Mouse (Mus musculus): Measurements from ENCODE around the gene Gldc.

Gldc gene

GRCm38 (mm10) chr19:30157031-30157687 lies 18.1 kb downstream of the Gldc start:
- DNase-seq (ENCODE audit: low spot score): peak; percentile 70

DNA sequence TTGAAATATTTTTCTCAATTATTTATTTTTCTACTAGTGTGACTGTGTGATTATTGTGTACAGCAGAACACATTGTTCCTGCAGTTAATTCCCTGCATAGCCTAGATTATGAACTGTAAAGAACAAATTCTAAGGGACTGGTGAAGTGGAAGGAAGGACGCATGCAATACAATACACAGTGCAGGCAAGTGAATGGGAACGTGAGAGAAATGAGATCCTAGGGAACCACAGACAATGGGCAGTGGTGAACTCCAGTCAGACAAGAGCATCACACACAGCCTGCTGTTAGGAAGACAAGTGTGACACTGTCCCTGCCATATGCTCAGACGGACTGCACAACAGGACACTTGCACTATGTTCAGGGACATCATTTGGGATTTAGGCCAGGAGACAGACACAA lies 21.5 kb downstream of the Gldc start:
- DNase-seq (ENCODE audit: low spot score): peak; percentile 68

DNA sequence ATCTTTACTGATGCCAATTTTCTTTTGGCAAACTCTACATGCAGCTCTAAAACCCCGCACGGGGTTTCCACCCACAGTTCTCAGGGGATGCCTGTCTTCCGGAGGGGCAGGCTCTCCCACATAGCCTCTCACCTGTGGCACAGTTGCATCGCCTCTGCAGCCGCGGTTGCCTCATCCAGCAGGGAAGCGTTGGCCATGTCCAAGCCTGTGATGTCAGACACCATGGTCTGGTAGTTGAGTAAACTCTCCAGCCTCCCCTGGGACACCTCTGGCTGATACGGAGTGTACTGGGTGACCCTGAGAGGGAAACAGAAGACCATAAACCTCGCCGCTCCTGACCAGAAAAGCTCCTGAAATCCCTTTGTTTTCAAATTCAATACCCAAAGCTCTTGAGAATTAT lies 23.9 kb downstream of the Gldc start:
- DNase-seq (ENCODE audit: low spot score): no peak

DNA sequence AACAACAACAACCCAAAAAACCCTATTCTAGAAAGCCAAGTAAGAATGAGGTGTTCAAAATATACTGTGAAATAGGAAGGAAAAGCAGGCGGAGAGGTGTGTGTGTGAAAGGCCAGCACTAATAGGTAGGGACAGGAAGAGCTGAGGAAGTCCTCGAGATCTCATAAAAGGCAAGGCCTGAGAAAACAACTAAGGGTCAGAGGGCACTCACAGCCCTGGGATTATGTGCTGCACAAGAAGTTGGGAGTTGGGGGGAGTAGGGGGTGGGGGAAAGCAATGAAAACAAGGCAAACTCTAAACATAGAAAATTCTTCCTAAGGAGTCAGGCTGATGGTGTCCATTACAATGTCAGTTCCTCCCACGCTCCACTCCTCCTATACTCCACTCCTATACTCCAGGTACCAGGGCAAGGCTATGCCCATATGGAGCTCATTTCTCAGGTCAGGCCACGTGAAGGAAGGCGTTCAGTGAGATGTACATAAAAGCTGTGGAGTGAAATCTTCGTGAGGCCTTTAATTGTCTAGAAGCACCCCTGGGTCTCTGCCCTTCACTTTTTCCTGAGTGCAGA lies 25.9 kb downstream of the Gldc start:
- DNase-seq (ENCODE audit: low spot score): no peak

DNA sequence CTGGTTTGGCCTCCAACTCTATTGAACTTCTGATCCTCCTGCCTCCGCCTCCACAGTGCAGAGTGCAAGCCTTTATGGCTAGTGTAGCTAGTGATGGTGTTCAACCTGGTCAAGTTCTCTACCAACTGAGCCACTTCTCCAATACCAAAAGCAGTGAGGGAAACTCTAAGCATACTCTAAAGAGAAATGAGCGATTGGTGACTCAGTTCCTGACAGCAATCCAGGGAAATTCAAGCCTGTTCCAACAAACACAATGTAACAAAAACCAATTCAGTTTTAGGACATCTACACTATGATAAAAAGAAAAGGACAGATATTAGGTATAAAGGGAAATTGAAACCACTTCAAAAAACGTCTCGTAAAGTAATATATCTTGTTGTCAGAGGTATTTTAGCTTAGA lies 27.9 kb downstream of the Gldc start:
- DNase-seq (ENCODE audit: low spot score): no peak

DNA sequence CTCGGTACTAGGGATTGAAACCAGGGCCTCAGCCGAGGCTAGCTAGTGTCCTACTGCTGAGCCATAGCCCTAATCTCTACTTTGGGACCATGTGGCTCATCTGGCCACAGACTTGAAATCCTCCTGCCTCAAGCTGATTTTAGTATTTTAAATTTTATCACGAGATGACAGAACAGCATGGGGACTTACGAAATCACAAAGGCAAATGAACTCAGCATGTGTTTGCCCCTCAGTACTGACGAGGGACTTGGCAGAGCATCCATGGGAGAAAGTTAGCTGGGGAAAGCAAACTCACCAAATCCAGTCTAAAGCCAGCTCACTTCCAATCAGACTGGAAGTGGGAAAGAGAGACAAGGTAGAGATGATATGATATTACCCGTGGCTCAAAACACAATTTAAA lies 28.5 kb downstream of the Gldc start:
- no peak for DNase-seq (ENCODE audit: low spot score)

DNA sequence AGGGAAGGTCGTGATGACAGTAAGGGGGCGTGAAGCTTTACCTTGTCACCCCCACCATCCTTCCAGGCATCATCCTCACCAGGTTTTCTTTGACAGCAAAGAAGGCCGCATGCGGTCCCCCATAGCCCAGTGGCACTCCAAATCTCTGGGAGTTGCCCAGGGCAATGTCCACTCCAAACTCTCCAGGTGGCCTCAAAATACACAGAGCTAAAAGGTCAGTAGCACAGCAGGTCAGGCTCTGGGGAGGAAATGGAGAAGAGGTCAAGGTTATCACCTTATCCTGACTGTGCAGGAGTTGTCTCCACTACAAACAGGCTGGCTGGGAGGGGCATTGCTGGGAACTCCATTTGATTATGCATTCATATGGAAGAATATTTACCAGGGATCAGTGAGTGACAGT lies 30.1 kb downstream of the Gldc start:
- no peak for DNase-seq (ENCODE audit: low spot score)

- no peak for DNase-seq (ENCODE audit: low spot score)
Observed at GRCm38 (mm10) chr19:30136308-30136707, 38.9 kb downstream of the Gldc start.

DNA sequence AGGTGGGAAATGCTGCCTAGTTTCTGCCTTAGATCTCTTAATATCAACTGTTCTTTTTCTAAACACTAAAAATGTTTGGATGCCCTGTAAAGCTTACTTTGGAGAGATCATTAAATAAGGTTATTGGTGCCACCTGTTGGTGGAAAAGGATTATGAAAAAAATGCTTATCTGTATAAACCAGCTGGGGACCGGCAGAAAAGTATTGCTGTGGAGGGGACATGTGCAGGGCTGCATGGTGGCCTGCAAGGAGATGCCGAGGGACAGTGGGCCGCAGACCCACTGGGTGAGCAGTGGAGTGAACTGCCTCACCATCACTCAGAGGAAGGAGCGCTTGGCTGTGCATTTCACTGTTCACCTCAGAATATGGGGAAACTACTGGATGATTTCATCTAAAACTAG lies 47.1 kb downstream of the Gldc start:
- peak; percentile 59 for DNase-seq (ENCODE audit: low spot score)

DNA sequence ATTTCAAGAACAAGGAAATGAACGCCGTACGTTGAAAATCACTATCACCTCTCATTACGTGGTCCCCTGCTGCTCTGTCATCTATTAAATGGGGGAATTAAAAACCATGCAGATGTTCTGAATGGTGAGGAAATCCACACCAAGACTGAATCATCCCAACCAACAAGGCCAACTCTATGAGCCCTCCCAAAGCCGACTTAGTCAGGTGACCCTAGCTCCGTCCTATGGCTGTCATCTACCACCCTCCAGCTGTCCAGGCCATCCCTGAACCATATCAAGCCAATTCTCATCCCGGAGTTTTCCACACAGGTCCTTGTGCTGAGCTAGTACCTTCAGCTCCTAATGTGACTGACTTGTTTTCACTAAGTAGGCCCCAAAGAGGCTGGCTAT lies 49.6 kb downstream of the Gldc start:
- no peak for DNase-seq (ENCODE audit: low spot score)

DNA sequence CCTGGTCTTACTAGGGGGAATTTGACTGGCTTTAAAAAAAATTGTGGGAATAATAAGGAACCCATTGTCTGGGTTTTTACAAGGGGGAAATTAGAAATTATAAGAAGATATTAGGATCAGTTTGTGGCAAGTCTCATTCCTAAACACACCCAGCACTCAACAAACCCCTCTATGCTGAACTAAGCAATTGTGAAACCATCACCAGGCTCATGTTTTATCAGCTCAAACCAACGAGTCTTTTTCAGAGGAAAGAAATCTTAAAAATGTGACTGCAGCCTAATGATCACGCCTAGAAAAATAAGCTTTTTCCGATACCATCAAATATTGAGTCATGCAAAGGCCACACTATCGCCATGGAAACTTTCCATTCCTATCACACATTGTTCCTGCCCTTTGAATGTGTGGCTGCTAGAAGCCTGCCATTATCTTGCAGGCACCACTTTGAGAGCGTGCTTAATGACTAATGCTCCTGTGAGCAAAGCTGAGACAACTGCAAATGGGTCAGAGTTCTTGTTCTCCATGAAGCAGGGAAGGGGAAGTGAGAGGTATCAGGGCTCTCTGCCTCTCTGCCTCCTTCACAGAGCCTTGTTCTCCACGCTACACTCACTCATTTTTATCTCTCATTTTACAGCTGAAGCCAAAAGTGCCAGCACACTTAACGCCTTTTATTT lies 50.1 kb downstream of the Gldc start:
- peak; percentile 12 for DNase-seq (ENCODE audit: low spot score)

DNA sequence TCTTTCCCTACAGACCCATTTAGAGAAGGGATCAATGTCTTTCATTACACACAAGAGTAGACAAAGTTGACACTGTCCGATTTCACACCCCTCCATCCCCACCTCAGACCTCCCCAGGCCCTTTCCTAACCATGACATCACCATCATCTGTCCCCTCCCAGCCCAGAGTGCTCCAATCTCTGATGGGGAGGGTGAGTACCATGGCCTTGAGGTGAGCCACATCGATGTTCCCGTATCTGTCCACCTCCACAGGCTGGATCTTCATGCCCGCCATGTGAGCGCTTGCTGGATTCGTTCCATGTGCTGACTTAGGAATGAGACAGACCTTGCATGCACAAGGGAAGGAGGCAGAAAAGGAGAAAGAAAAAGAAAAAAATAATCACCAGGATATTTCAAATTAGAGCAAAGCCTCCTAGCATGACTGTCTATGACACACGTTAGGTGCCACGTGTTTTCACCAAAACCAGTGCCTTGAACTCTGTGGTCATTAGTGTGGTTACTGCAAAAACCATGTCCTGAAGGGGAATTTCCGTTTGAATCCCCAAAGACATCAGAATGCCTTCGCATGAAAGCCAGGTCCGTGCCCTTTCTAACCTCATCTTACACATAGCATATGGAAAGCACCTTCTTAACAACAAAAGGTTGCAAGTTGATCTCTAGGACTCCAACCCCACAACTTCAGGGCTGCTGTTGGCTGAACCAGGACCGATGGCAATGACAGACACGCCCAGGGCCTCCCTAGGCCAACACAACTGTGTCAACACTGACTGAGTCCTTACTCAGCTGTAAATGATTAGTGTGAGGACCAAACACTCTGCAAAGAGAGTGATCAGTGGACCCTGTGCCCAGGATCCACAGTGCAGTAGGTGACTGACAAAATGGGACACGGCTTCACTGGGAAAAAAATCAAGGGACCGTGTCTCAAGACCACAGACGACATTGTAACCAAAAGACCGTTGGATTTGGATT lies 56.6 kb downstream of the Gldc start:
- peak; percentile 36 for DNase-seq (ENCODE audit: low spot score)

DNA sequence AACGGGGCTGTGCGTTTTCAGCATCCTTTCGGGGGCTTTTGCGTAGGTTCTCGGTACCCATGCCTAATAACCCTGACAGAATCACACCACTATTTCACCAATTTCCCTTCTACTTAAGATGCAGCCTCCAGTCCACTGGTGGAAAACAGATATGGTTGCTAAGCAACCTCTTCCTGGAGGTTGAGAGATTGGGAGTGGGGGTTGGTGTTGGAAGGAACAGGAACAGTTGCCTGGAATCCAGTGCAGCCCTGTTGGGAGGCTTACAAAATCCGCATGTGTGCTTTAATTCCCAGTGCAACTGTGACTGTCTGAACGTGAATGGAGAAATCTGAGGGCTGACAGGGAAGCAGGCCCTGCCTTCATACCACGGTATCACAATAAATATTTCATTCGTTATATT lies 57.5 kb downstream of the Gldc start:
- peak; percentile 57 for DNase-seq (ENCODE audit: low spot score)

GRCm38 (mm10) chr19:30117241-30117640 lies 58.0 kb downstream of the Gldc start:
- no peak for DNase-seq (ENCODE audit: low spot score)

DNA sequence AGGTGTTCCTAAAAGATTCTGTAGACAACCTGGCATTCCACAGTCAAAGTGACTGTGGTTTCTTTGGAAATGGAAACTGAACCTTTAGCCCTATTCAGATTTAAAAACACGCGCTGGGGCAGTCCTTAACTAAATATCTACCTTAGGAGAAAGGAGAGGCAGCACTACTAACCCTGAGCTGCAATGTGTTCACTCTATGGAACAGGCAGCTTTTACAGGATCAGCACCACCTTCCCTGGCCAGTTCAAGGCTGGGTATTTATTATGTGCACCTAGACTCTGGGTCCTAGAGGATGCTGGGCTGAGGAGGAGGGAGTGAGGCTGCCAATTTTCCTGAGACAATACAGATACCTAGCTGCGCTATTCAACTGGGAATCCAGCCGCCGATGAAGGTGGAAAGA lies 59.6 kb downstream of the Gldc start:
- no peak for DNase-seq (ENCODE audit: low spot score)

GRCm38 (mm10) chr19:30114919-30115441 lies 60.2 kb downstream of the Gldc start:
- DNase-seq (ENCODE audit: low spot score): peak; percentile 63

DNA sequence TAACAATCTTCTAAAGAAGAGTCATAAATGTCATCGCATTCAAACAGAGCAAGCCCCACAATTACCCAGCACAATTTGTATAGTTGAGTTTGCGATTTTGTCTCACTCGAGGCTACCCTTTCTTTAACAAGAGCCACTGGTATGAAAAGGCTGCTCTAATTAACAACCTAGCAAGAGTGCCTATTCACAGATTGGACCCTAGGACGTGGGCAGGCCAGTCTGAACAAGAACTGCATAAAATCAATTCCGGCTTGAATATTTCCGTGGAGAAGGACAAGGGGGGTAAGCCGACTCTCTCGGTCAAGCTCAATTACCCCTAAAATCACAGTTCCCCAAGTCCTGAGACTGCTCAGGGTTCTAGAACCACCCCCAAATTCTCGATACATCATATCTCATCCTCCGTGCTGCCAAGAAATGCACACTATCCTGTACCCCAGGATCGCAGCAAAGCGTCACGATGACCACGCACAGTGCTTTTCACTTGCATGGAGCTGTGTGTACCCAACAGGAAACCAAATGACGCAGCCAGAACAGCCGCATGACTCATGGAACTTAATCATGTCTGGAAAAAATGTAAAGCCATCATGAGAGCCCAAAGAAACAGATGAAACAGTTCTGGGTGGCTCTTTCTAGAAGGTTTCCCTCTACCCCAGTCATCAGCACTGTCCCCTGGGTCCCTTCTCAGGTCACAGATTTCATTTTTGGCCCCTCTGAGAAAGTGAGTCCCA lies 62.1 kb downstream of the Gldc start:
- DNase-seq (ENCODE audit: low spot score): no peak

DNA sequence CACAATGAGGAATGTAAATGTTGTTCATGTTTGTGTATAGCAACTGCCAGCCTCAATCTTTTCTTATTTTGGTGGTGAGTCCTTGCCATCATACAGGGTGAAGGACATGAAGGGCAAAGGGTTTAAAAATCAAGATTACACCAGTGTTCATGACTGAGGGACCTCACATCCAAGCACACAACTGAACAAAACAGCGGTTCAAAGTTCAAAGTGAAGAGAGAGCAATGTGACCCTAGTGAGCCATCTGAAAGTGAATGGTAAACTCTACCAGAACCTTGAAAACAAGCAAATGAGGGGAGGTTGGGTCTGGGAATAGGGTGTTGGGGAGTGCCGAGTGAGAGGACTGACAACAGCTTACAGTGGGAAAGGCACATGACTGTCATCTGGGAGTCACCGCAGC lies 63.8 kb downstream of the Gldc start:
- no peak for DNase-seq (ENCODE audit: low spot score)

DNA sequence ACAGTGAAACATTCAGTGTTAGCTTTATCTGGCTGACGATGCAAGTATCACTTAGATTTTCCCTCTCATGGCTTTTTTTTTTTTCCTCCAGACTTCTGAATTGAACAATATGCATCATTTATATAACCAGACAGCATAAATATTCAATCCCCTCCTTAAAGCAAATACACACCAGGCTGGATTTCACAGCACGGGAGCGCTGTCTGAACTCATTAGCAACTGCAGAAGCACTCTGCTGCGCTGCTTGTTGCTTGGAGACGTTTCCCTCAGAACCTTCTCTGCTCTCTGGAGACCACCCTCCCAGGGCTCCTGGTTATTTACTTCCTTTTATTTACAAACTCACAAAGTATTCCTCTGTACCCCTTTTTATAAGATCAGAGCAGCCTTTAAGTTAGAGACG lies 66.1 kb downstream of the Gldc start:
- DNase-seq (ENCODE audit: low spot score): no peak

DNA sequence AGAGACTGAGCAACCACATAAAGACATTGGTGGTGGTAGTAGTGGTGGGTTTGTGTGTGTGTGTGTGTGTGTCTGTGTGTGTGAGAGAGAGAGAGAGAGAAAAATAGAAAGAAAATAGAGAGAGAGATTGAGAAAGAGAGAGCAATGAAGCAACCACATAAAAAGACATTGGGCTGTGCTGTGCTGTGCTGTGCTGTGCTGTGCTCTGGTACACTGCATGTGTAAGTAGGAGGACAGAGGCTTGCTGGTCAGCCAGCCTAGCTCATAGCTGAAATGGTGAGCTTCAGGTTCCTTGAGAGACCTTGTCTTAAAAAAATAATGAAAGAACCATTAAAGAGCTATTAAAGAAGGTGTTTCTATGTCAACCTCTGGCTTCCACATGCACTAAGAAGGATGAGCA lies 66.6 kb downstream of the Gldc start:
- DNase-seq (ENCODE audit: low spot score): no peak

DNA sequence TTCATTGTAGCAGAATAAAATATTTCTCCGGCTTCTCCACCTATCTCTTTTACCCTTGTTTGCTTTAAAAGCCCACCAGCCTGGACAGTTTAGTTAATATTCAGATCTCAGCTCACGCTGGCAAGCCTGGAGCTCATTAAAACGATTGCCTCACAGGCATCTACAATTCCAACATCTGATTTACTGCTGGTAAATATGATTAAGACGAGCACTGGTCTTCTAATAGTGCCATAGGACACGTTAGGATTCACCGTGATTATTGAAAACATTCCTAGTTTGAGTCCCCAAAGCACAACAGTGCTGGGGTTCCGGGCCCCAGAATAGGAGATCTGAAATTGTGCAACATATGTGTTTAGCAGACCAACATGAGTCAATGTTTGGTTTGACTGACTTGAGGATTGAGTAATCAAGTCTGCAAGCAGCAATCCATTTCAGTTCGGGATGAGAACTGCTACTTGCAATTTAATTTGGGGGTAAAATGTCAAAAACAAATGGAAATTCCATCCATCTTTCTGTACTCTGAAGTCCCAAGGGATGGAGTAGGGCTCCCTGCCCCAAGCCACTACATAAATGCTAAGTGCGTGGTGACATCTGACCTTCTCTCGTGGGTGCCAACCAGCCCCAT lies 67.9 kb downstream of the Gldc start:
- peak; percentile 20 for DNase-seq (ENCODE audit: low spot score)

All from embryo, embryonic 10.5 days (tissue).